ENCODE assay signal across 11 mouse cellular contexts in genomic region chr2:84037304-84037703, GRCm38 (mm10). TPM values are rescaled to one million over a fixed set of nuclear protein-coding genes. Genes with fewer than 3 reads are reported as not detected.
DNase-seq lines count a peak whose midpoint lies in the region; ATAC-seq and TF ChIP-seq lines count a peak whose summit lies in the region.
"Had no signal": no experiment of that assay in that cellular context is flagged by ENCODE, and none has a peak within 500 bp of the region (broad histone marks: within the 10 kb centered on the region; RNA-seq: fewer than 3 reads in every experiment).

No protein-coding gene starts in this region.

- WGBS in kidney, adult 2 months = under 1% methylated on average over 4 of the region's 4 CpGs
- 15% methylated on average over 4 of the region's 4 CpGs for WGBS in liver, embryonic 14.5 days (ENCODE audit: insufficient replicate concordance)

- no peaks in the 10 kb centered on the region for H3K4me1 ChIP-seq in kidney, adult 2 months (ENCODE audit: control insufficient read depth, insufficient read depth, low read length)
- no peaks in the 10 kb centered on the region for H3K4me1 ChIP-seq in liver, embryonic 14.5 days (replicated peaks; ENCODE audit: control insufficient read depth in 2 of 2, insufficient read depth in 2 of 2, low read length in 1 of 2)
- H3K4me1 ChIP-seq: embryonic facial prominence, embryonic 12.5 days had no signal

- peak; percentile 22 for DNase-seq in kidney, adult 2 months
- DNase-seq in kidney, adult 8-10 months = no peak
- DNase-seq in ZHBTc4 (ENCODE audit: low read depth, low spot score) = peak; percentile 16
- DNase-seq in liver, embryonic 14.5 days (ENCODE audit: low read depth in 3 of 3, low spot score in 3 of 3) = no peak
- no peak for DNase-seq in right cerebral cortex, postnatal 25 days
- DNase-seq in cerebellum, postnatal 36 days = no peak
- DNase-seq in ovary, postnatal 14 days (ENCODE audit: low spot score) = no peak

- no peaks in the 10 kb centered on the region for H3K27me3 ChIP-seq in kidney, adult 2 months (replicated peaks; ENCODE audit: control insufficient read depth, insufficient read depth, low read length)
- no peaks in the 10 kb centered on the region for H3K27me3 ChIP-seq in C2C12 (ENCODE audit: control insufficient read depth, insufficient read depth, insufficient read length)
- no peaks in the 10 kb centered on the region for H3K27me3 ChIP-seq in liver, embryonic 14.5 days (ENCODE audit: control insufficient read depth, insufficient read depth, low read length)
- H3K27me3 ChIP-seq: embryonic facial prominence, embryonic 12.5 days had no signal

- H3K27ac ChIP-seq in kidney, adult 2 months (ENCODE audit: insufficient read depth, low read depth, low read length) = no peak overlapping the region
- no peak overlapping the region for H3K27ac ChIP-seq in liver, embryonic 14.5 days
- H3K27ac ChIP-seq: embryonic facial prominence, embryonic 12.5 days had no signal

- TF ChIP-seq EP300 in liver, embryonic 14.5 days (IDR thresholded peaks at IDR 0.05; ENCODE audit: low read depth) = no peak

- no peak for TF ChIP-seq POLR2A in kidney, adult 2 months (IDR thresholded peaks at IDR 0.05; ENCODE audit: low read depth, low read length)

- no peak overlapping the region for H3K9ac ChIP-seq in liver, embryonic 14.5 days (replicated peaks)
- H3K9ac ChIP-seq: embryonic facial prominence, embryonic 12.5 days had no signal

- no peaks in the 10 kb centered on the region for H3K79me3 ChIP-seq in C2C12 (ENCODE audit: low read depth)

- no peak for TF ChIP-seq CTCF in kidney, adult 2 months (conservative IDR thresholded peaks at IDR 0.05; ENCODE audit: insufficient read depth, insufficient read length, low read depth, low read length)
- peak; percentile 5 for TF ChIP-seq CTCF in C2C12 (IDR thresholded peaks at IDR 0.05; ENCODE audit: control insufficient read depth, insufficient read depth, insufficient read length)
- peak; percentile 49 for TF ChIP-seq CTCF in liver, embryonic 14.5 days (IDR thresholded peaks at IDR 0.05; ENCODE audit: low read depth)

- peak; percentile 27; the same call in 1 of the 2 replicates for ATAC-seq in liver, embryonic 14.5 days (ENCODE audit: insufficient read depth)

- H3ac ChIP-seq in C2C12 (ENCODE audit: control insufficient read depth, insufficient read length, low read depth) = no peak overlapping the region

- no peaks in the 10 kb centered on the region for H3K9me3 ChIP-seq in liver, embryonic 14.5 days (ENCODE audit: control insufficient read depth, low read length)
- H3K9me3 ChIP-seq: embryonic facial prominence, embryonic 12.5 days had no signal

- no peak overlapping the region for H3K4me2 ChIP-seq in liver, embryonic 14.5 days (ENCODE audit: low read depth)
- H3K4me2 ChIP-seq: embryonic facial prominence, embryonic 12.5 days had no signal

- no peak overlapping the region for H3K4me3 ChIP-seq in kidney, adult 2 months (ENCODE audit: insufficient read depth, low read depth, low read length)
- no peak overlapping the region for H3K4me3 ChIP-seq in C2C12 (ENCODE audit: insufficient read depth, poor library complexity, severe bottlenecking)
- H3K4me3 ChIP-seq in liver, embryonic 14.5 days (ENCODE audit: insufficient read depth in 1 of 2, low read depth in 2 of 2, low read length in 2 of 2) = no peak overlapping the region
- H3K4me3 ChIP-seq: embryonic facial prominence, embryonic 12.5 days had no signal

- no peaks in the 10 kb centered on the region for H3K79me2 ChIP-seq in C2C12 (ENCODE audit: control insufficient read depth, insufficient read depth)

- H3K36me3 ChIP-seq in kidney, adult 2 months (ENCODE audit: control insufficient read depth, insufficient read depth, low read length) = no peaks in the 10 kb centered on the region
- no peaks in the 10 kb centered on the region for H3K36me3 ChIP-seq in C2C12 (ENCODE audit: control insufficient read depth, insufficient read depth)
- H3K36me3 ChIP-seq in liver, embryonic 14.5 days (replicated peaks; ENCODE audit: control insufficient read depth, insufficient read depth, low read depth) = no peaks in the 10 kb centered on the region
- H3K36me3 ChIP-seq: embryonic facial prominence, embryonic 12.5 days had no signal

TF ChIP-seq in C2C12, 6 proteins besides CTCF, POLR2A, EP300 and RAD21:
- TF ChIP-seq MAX (IDR thresholded peaks at IDR 0.05) = no peak

RNA-seq across cellular contexts. Expression of gene Gm13691, which starts 47.0 kb away (rescaled TPM):
- polyA plus RNA-seq in kidney, adult 2 months (2012; rRNA removed) = not detected in 2 replicates
- not detected for polyA plus RNA-seq in C2C12 (2012; fragmentation: generic; extraction: Trizol)
- polyA plus RNA-seq in liver, embryonic 14.5 days (2012; rRNA removed) = not detected in 2 replicates
- not detected in 2 replicates for polyA plus RNA-seq in liver, embryonic 14.5 days (2014; fragmentation: Nextera tagmentation; extraction: Ambion mirVana)
- polyA plus RNA-seq: embryonic facial prominence, embryonic 12.5 days; heart, embryonic 14.5 days; neural tube, embryonic 11.5 days had no signal

RNA-seq across cellular contexts. Expression of gene Gm13697, which starts 52.8 kb away (rescaled TPM):
- not detected in 2 replicates for polyA plus RNA-seq in kidney, adult 2 months (2012; rRNA removed)
- not detected for polyA plus RNA-seq in C2C12 (2012; fragmentation: generic; extraction: Trizol)
- not detected in 2 replicates for polyA plus RNA-seq in liver, embryonic 14.5 days (2012; rRNA removed)
- polyA plus RNA-seq in liver, embryonic 14.5 days (2014; fragmentation: Nextera tagmentation; extraction: Ambion mirVana) = not detected in 2 replicates
- polyA plus RNA-seq: embryonic facial prominence, embryonic 12.5 days; heart, embryonic 14.5 days; neural tube, embryonic 11.5 days had no signal

RNA-seq across cellular contexts. Expression of gene Gm13694, which starts 58.6 kb away (rescaled TPM):
- polyA plus RNA-seq in kidney, adult 2 months (2012; rRNA removed) = not detected in 2 replicates
- polyA plus RNA-seq in C2C12 (2012; fragmentation: generic; extraction: Trizol) = not detected
- not detected in 2 replicates for polyA plus RNA-seq in liver, embryonic 14.5 days (2012; rRNA removed)
- not detected in 2 replicates for polyA plus RNA-seq in liver, embryonic 14.5 days (2014; fragmentation: Nextera tagmentation; extraction: Ambion mirVana)
- polyA plus RNA-seq: embryonic facial prominence, embryonic 12.5 days; heart, embryonic 14.5 days; neural tube, embryonic 11.5 days had no signal

Comparison
In these comparisons a context has a peak if more than half of its experiments do, and no peak if none do; other contexts are left out.
1. DNase-seq: peak in kidney, adult 2 months (single experiment) and ZHBTc4 (single experiment); none in kidney, adult 8-10 months (0 of 2), liver, embryonic 14.5 days (0 of 3), right cerebral cortex, postnatal 25 days (single experiment), cerebellum, postnatal 36 days (0 of 2) and ovary, postnatal 14 days (single experiment).